Comparison of ENCODE assay signal across 31 mouse cellular contexts in genomic region chr10:70230352-70230751, GRCm38 (mm10). TPM values are rescaled to one million over a fixed set of nuclear protein-coding genes. Genes with fewer than 3 reads are reported as not detected.
A peak's percentile ranks its signal among the peaks of the same experiment; 100 is the strongest.
DNase-seq lines count a peak whose midpoint lies in the region; ATAC-seq and TF ChIP-seq lines count a peak whose summit lies in the region.
"Had no signal": no experiment of that assay in that cellular context is flagged by ENCODE, and none has a peak within 500 bp of the region (broad histone marks: within the 10 kb centered on the region; RNA-seq: fewer than 3 reads in every experiment).

No protein-coding gene starts in this region.

- no peaks in the 10 kb centered on the region for H3K9me3 ChIP-seq in heart, postnatal 0 days (replicated peaks; ENCODE audit: control insufficient read depth, low read length)
- H3K9me3 ChIP-seq in forebrain, embryonic 15.5 days: no peaks in the 10 kb centered on the region
- H3K9me3 ChIP-seq: embryonic facial prominence, embryonic 10.5 days; embryonic facial prominence, embryonic 15.5 days; forebrain, embryonic 13.5 days; heart, embryonic 15.5 days; intestine, embryonic 15.5 days; liver, embryonic 15.5 days; midbrain, embryonic 10.5 days; midbrain, embryonic 15.5 days had no signal

- H3K4me1 ChIP-seq in heart, postnatal 0 days (ENCODE audit: control insufficient read depth, insufficient read depth): no peaks in the 10 kb centered on the region
- H3K4me1 ChIP-seq in forebrain, embryonic 15.5 days: no peaks in the 10 kb centered on the region
- H3K4me1 ChIP-seq: embryonic facial prominence, embryonic 15.5 days; forebrain, embryonic 13.5 days; heart, embryonic 15.5 days; intestine, embryonic 15.5 days; limb, embryonic 12.5 days; liver, embryonic 15.5 days; midbrain, embryonic 10.5 days; midbrain, embryonic 15.5 days had no signal

- ATAC-seq in heart, postnatal 0 days (ENCODE audit: insufficient read depth, low read depth): peak; percentile 64; the same call in 1 of the 2 replicates
- ATAC-seq in forebrain, embryonic 15.5 days (replicated peaks): no peak
- ATAC-seq: forebrain, embryonic 13.5 days; hindbrain, embryonic 16.5 days; intestine, embryonic 15.5 days; midbrain, embryonic 15.5 days had no signal

- DNase-seq in heart, adult 18-20 months: peak; percentile 50 to 70
- DNase-seq in heart, postnatal 25 days (ENCODE audit: low spot score): no peak
- DNase-seq in gastrocnemius, adult 8-10 months (ENCODE audit: low spot score in 2 of 2): peak; percentile 50 to 71
- no peak for DNase-seq in heart, postnatal 0 days (ENCODE audit: low spot score)
- DNase-seq in skeletal muscle tissue, adult 2 months (ENCODE audit: low read depth, low spot score): peak; percentile 87
- DNase-seq in c-Kit-positive CD71-positive TER-119-positive erythroid progenitor cells, embryonic 14.5 days (ENCODE audit: low spot score): no peak
- DNase-seq: adrenal gland, adult 8-10 months; cerebellum, adult 8-10 months; kidney, adult 2 months; lung, embryonic 14.5 days; right cerebral cortex, postnatal 4 days; thymus, adult 2 months; thymus, postnatal 36 days had no signal

- no peak for TF ChIP-seq CTCF in heart, postnatal 0 days (IDR thresholded peaks at IDR 0.05; ENCODE audit: low read depth)

- H3K27me3 ChIP-seq in heart, postnatal 0 days (ENCODE audit: control insufficient read depth, insufficient read depth, low read length): no peaks in the 10 kb centered on the region
- H3K27me3 ChIP-seq in forebrain, embryonic 15.5 days: no peaks in the 10 kb centered on the region
- H3K27me3 ChIP-seq: embryonic facial prominence, embryonic 15.5 days; forebrain, embryonic 13.5 days; heart, embryonic 15.5 days; intestine, embryonic 15.5 days; limb, embryonic 12.5 days; liver, embryonic 15.5 days; midbrain, embryonic 15.5 days had no signal

- no peak overlapping the region for H3K27ac ChIP-seq in heart, postnatal 0 days (ENCODE audit: low read depth)
- no peak overlapping the region for H3K27ac ChIP-seq in forebrain, embryonic 15.5 days (replicated peaks)
- H3K27ac ChIP-seq: embryonic facial prominence, embryonic 10.5 days; embryonic facial prominence, embryonic 15.5 days; forebrain, embryonic 13.5 days; heart, embryonic 15.5 days; intestine, embryonic 15.5 days; kidney, postnatal 0 days; limb, embryonic 12.5 days; liver, embryonic 15.5 days; midbrain, embryonic 10.5 days; midbrain, embryonic 15.5 days had no signal

- no peak for TF ChIP-seq EP300 in heart, postnatal 0 days (IDR thresholded peaks at IDR 0.05; ENCODE audit: low read depth)

- intact Hi-C loops in heart, postnatal 25 days (cut with DNase I): no loop called here

- no peaks in the 10 kb centered on the region for H3K36me3 ChIP-seq in heart, postnatal 0 days (replicated peaks; ENCODE audit: control insufficient read depth, insufficient read depth, low read length)
- H3K36me3 ChIP-seq in forebrain, embryonic 15.5 days: no peaks in the 10 kb centered on the region
- H3K36me3 ChIP-seq: embryonic facial prominence, embryonic 10.5 days; embryonic facial prominence, embryonic 15.5 days; G1E; heart, embryonic 15.5 days; intestine, embryonic 15.5 days; limb, embryonic 12.5 days; liver, embryonic 15.5 days; midbrain, embryonic 10.5 days; midbrain, embryonic 15.5 days had no signal

- no peak overlapping the region for H3K4me3 ChIP-seq in heart, postnatal 0 days (ENCODE audit: low read depth, low read length)
- H3K4me3 ChIP-seq in forebrain, embryonic 15.5 days: no peak overlapping the region
- H3K4me3 ChIP-seq: embryonic facial prominence, embryonic 10.5 days; embryonic facial prominence, embryonic 15.5 days; forebrain, embryonic 13.5 days; heart, embryonic 15.5 days; intestine, embryonic 15.5 days; limb, embryonic 12.5 days; liver, embryonic 15.5 days; midbrain, embryonic 10.5 days; midbrain, embryonic 15.5 days had no signal

- no peak overlapping the region for H3K9ac ChIP-seq in heart, postnatal 0 days (replicated peaks; ENCODE audit: low read depth, low read length)
- no peak overlapping the region for H3K9ac ChIP-seq in forebrain, embryonic 15.5 days (replicated peaks)
- H3K9ac ChIP-seq: embryonic facial prominence, embryonic 15.5 days; forebrain, embryonic 13.5 days; heart, embryonic 15.5 days; intestine, embryonic 15.5 days; limb, embryonic 12.5 days; liver, embryonic 15.5 days; lung, embryonic 14.5 days; midbrain, embryonic 15.5 days had no signal

- WGBS in heart, postnatal 0 days: 58% methylated on average over 6 of the region's 6 CpGs
- 84% methylated on average over 6 of the region's 6 CpGs for WGBS in forebrain, embryonic 15.5 days

- no peak overlapping the region for H3K4me2 ChIP-seq in heart, postnatal 0 days (ENCODE audit: low read depth, low read length)
- H3K4me2 ChIP-seq in forebrain, embryonic 15.5 days (replicated peaks): no peak overlapping the region
- H3K4me2 ChIP-seq: embryonic facial prominence, embryonic 15.5 days; forebrain, embryonic 13.5 days; heart, embryonic 15.5 days; intestine, embryonic 15.5 days; limb, embryonic 12.5 days; liver, embryonic 15.5 days; lung, embryonic 14.5 days; midbrain, embryonic 15.5 days had no signal

RNA-seq across cellular contexts. Expression of gene Slc16a9, which starts 14.5 kb away (rescaled TPM):
- 1 to 10 TPM; 3.2 TPM for total RNA-seq in heart, adult 18-20 months (2021)
- total RNA-seq in heart, postnatal 25 days (2021): 1 to 10 TPM; 3.3 to 3.6 TPM
- 1 to 10 TPM; 3.4 to 8.4 (median 7.1) TPM for total RNA-seq in gastrocnemius, adult 8-10 months (2022)
- total RNA-seq in heart, postnatal 0 days (2014; rRNA removed; ENCODE audit: low replicate concordance): 1.6 and 2.0 TPM in 2 replicates
- 0.77 and 0.86 TPM in 2 replicates for polyA plus RNA-seq in heart, postnatal 0 days (2015; fragmentation: Nextera tagmentation; extraction: Ambion mirVana)
- 1.5 and 1.6 TPM in 2 replicates for polyA plus RNA-seq in forebrain, embryonic 15.5 days (2015; fragmentation: Nextera tagmentation; extraction: Ambion mirVana)
- polyA plus RNA-seq: G1E had no signal

RNA-seq across cellular contexts. Expression of gene Mrln, which starts 25.9 kb away (rescaled TPM):
- total RNA-seq in heart, adult 18-20 months (2021): 1 to 10 TPM; 4.0 TPM
- 1 to 10 TPM; 3.0 to 3.8 TPM for total RNA-seq in heart, postnatal 25 days (2021)
- 100 to 1,000 TPM; 225 to 294 (median 248) TPM for total RNA-seq in gastrocnemius, adult 8-10 months (2022)
- not detected in 2 replicates for total RNA-seq in heart, postnatal 0 days (2014; rRNA removed; ENCODE audit: low replicate concordance)
- polyA plus RNA-seq in heart, postnatal 0 days (2015; fragmentation: Nextera tagmentation; extraction: Ambion mirVana): 0.51 TPM in 1 of 2 replicates, not detected in the other
- 0.65 and 1.6 TPM in 2 replicates for polyA plus RNA-seq in forebrain, embryonic 15.5 days (2015; fragmentation: Nextera tagmentation; extraction: Ambion mirVana)
- total RNA-seq: left cerebral cortex, adult 18-20 months; left cerebral cortex, postnatal 25 days; liver, adult 2 months; megakaryocyte progenitor cell, adult 5-6 weeks had no signal
- polyA plus RNA-seq: forebrain, embryonic 13.5 days; G1E; large intestine, adult 2 months; liver, adult 2 months; lung, embryonic 14.5 days had no signal

Comparison
In these comparisons a context has a peak if more than half of its experiments do, and no peak if none do; other contexts are left out.
1. DNase-seq: peak in heart, adult 18-20 months (2 of 2), gastrocnemius, adult 8-10 months (2 of 2) and skeletal muscle tissue, adult 2 months (single experiment); none in heart, postnatal 25 days (single experiment), heart, postnatal 0 days (single experiment) and c-Kit-positive CD71-positive TER-119-positive erythroid progenitor cells, embryonic 14.5 days (single experiment).
2. RNA of gene Mrln, which starts 25.9 kb away (total RNA-seq): 225 to 294 TPM in gastrocnemius, adult 8-10 months; 4.0 TPM in heart, adult 18-20 months, 3.0 to 3.8 TPM in heart, postnatal 25 days and not detected in heart, postnatal 0 days; every median in the first group is over 10 times any median in the second.